Mouse (Mus musculus) liver, embryonic 16.5 days (tissue): ENCODE data around the gene Bcl6b. TPM values are rescaled to one million over a fixed set of nuclear protein-coding genes. Genes with fewer than 3 reads are reported as not detected.

Experiments
- ATAC-seq: fragments of 200-750 bp; cut with Nextera tagmentation; 2 replicates; pipeline ENCODE4 v1.8.0; 2017; ENCODE audit warnings: low read depth, mild to moderate bottlenecking, moderate number of reproducible peaks, moderate library complexity
- H3K27ac ChIP-seq: fragments of 300-500 bp; sonication (generic); 2 replicates; pipeline ENCODE4 v1.5.1; 2014; ENCODE audit warnings: mild to moderate bottlenecking, low read length
- H3K27me3 ChIP-seq: fragments of 300-500 bp; sonication (generic); 2 replicates; pipeline ENCODE4 v1.6.1; 2014; ENCODE audit warnings: low read depth, low read length, mixed read lengths; ENCODE audit not compliant: control insufficient read depth, insufficient read depth
- H3K36me3 ChIP-seq: fragments of 300-500 bp; sonication (generic); 2 replicates; pipeline ENCODE4 v1.6.1; 2014; ENCODE audit warnings: mild to moderate bottlenecking; ENCODE audit not compliant: control insufficient read depth, insufficient read depth
- H3K4me1 ChIP-seq: fragments of 300-500 bp; sonication (generic); 2 replicates; pipeline ENCODE4 v1.6.1; 2014; ENCODE audit warnings: low read depth, low read length, mixed read lengths; ENCODE audit not compliant: control insufficient read depth
- H3K4me2 ChIP-seq: fragments of 300-500 bp; sonication (generic); 2 replicates; pipeline ENCODE4 v1.6.1; 2014; ENCODE audit warnings: low read depth, low read length, mixed read lengths
- H3K4me3 ChIP-seq: fragments of 300-500 bp; sonication (generic); 2 replicates; pipeline ENCODE4 v1.5.1; 2014; ENCODE audit warnings: low read depth, mild to moderate bottlenecking, low read length
- H3K9ac ChIP-seq: fragments of 300-500 bp; sonication (generic); 2 replicates; pipeline ENCODE4 v1.6.1; 2014; ENCODE audit warnings: low read depth, low read length
- H3K9me3 ChIP-seq: fragments of 300-500 bp; sonication (generic); replicated peaks from 2 replicates; pipeline ENCODE4 v1.6.1; 2016; ENCODE audit warnings: low read length; ENCODE audit not compliant: control insufficient read depth
- WGBS: fragments of 180-500 bp; shearing (Covaris S2); extraction: QIAGEN DNeasy Blood & Tissue Kit; methylation state at CpG from one replicate; pipeline ENCODE4 v1.1.7; 2014; ENCODE audit not compliant: insufficient replicate concordance; 5-methylcytosine and 5-hydroxymethylcytosine counted together
- polyA plus RNA-seq: library from polyadenylated mRNA; unstranded; fragments of >200 nt; fragmentation: Nextera tagmentation; extraction: Ambion mirVana; gene quantifications from 2 replicates; pipeline ENCODE4 v1.2.1, GENCODE M21; 2015

The Bcl6b gene
- polyA plus RNA-seq, 1 experiment from 2014 or later = 2.3 TPM

DNA sequence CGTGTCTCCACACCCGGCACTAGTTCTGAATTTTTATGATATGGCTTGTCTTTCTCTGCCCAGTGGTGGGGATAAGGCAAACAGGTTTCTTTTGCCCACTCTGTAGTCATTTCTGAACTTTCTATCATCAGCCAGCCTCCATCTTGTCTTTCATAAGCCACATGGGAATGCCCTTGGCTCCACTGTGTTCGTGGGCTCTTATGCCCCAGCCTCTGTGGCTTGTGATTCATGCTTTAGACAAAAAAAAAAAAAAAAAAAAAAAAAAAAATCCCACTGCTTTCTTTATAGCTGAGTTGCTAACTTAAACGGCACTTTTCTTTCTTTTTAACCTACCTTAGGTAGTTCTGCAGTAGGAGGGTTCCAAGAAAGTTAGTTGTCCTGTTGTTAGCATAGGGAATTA, 37.4 kb downstream of the Bcl6b start:
- no peak overlapping the region for H3K9ac ChIP-seq
- no peaks in the 10 kb centered on the region for H3K9me3 ChIP-seq
- H3K4me1 ChIP-seq = no peaks in the 10 kb centered on the region
- no peak overlapping the region for H3K4me3 ChIP-seq
- H3K27ac ChIP-seq = no peak overlapping the region
- no peaks in the 10 kb centered on the region for H3K27me3 ChIP-seq
- ATAC-seq = no peak
- H3K36me3 ChIP-seq = no peaks in the 10 kb centered on the region
- 52% methylated on average over 4 of the region's 4 CpGs for WGBS
- H3K4me2 ChIP-seq = no peak overlapping the region

DNA sequence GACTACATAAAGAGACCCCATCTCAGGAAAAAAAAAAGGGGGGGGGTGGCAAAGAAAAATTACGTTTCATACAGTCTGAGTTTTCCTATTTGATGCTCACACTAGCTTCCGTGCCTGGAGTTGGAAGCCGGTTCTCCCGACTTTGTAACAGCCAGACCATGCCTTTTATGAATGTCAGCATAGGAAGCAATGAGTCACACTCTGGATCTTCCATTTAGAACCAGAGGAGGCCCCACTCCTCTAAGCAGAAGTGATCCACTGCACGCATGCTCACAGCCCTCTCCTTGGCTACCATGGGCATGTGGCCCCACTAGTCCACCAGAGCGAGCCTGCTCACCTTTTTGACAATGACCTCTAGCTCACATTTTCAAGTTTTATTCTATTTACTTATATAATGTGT, 38.4 kb downstream of the Bcl6b start:
- Histone ChIP-seq H3K27ac (no peak overlapping the region), H3K27me3 (no peaks in the 10 kb centered on the region), H3K9me3 (no peaks in the 10 kb centered on the region), H3K4me3 (no peak overlapping the region), H3K4me1 (no peaks in the 10 kb centered on the region), H3K9ac (no peak overlapping the region), H3K36me3 (no peaks in the 10 kb centered on the region), H3K4me2 (no peak overlapping the region)
- no peak for ATAC-seq
- 60% methylated on average over 6 of the region's 6 CpGs for WGBS

DNA sequence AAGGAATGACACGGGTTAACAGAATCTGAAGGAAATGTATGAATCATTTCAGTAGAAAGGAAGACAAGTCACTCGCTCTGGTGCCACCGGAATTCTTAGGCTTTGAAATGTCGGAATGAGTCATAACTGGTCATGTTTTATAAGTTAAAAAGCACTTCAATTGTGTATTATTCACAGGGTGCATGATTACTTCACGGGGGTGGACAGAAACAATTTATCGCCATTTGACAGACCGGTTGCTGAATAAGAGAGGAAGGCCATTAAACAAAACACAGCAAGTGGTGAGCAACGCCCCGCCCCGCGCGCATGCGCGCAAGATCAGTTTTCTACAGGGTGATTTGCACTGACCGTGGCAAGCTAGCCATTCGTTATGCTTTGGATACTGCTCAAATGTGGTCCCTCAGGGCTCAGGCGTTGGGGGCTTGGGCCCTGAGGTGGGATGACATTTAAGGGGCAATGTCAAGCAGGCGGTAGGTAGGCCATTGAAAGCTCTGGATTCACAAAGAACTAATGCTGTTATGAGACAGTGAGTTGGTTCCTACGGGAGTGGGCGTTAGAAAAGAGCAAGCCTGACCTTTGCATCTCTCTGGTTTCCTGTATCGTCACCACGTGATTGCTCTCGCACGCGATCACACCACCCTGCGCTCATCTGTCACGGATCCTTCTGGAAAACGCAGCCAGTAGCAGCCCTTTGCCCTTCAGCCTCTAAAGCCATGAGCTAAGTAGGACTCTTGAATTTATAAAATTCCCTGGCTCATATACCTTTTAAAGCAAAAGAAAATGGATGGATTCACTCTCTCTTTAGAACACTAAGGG, 40.1 kb downstream of the Bcl6b start:
- no peak overlapping the region for H3K9ac ChIP-seq
- ATAC-seq = no peak
- H3K4me2 ChIP-seq = no peak overlapping the region
- 78% methylated on average over 28 of the region's 28 CpGs for WGBS
- H3K36me3 ChIP-seq = no peaks in the 10 kb centered on the region
- no peak overlapping the region for H3K27ac ChIP-seq
- H3K4me3 ChIP-seq = no peak overlapping the region
- no peaks in the 10 kb centered on the region for H3K27me3 ChIP-seq
- H3K4me1 ChIP-seq = no peaks in the 10 kb centered on the region
- H3K9me3 ChIP-seq = no peaks in the 10 kb centered on the region

DNA sequence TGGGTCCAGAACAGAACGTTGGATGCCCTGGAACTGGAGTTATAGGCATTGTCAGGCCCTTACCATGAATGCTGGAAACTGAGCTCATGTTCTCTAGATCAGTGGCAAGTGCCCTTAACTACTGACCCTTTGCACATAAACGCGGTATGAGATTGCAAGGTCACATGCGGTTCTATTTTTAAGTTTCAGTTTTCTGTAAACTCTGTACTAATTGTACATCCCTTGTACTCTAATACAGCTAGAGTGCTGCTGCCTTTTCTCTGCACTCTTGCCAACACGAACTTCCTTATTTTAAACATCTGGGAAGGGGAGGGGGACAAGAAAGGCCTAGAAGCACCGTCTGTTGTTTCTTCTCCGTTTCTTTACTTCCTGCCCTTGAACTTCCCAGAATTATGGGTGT, 44.5 kb downstream of the Bcl6b start:
- no peaks in the 10 kb centered on the region for H3K27me3 ChIP-seq
- no peak overlapping the region for H3K4me2 ChIP-seq
- H3K27ac ChIP-seq = no peak overlapping the region
- H3K4me1 ChIP-seq = no peaks in the 10 kb centered on the region
- no peak overlapping the region for H3K9ac ChIP-seq
- no peaks in the 10 kb centered on the region for H3K36me3 ChIP-seq
- no peaks in the 10 kb centered on the region for H3K9me3 ChIP-seq
- no peak for ATAC-seq
- H3K4me3 ChIP-seq = no peak overlapping the region
- 33% methylated on average over 7 of the region's 7 CpGs for WGBS

DNA sequence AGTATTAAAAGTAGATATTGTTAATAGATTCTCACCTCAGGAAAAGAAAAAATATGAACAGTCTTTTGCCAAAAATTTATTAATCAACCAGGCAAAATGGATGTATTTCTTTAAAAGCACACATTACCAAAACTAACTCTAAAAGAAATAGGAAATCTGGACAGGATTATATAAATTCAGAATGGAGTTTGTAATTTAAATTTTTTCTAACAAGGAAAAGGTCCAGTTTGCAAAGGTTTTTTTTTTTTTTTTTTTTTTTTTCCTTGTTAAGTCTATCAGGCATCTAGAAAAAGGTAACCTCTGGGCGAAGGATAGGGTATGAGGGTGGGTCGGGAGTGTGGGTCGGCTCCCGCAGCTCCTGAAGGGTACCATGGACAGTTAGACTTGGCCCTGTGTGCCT, 49.1 kb downstream of the Bcl6b start:
- Histone ChIP-seq H3K36me3 (no peaks in the 10 kb centered on the region), H3K9ac (no peak overlapping the region), H3K4me2 (no peak overlapping the region), H3K4me3 (no peak overlapping the region), H3K9me3 (no peaks in the 10 kb centered on the region), H3K27ac (no peak overlapping the region), H3K4me1 (no peaks in the 10 kb centered on the region), H3K27me3 (no peaks in the 10 kb centered on the region)
- WGBS = 58% methylated on average over 4 of the region's 4 CpGs
- no peak for ATAC-seq

DNA sequence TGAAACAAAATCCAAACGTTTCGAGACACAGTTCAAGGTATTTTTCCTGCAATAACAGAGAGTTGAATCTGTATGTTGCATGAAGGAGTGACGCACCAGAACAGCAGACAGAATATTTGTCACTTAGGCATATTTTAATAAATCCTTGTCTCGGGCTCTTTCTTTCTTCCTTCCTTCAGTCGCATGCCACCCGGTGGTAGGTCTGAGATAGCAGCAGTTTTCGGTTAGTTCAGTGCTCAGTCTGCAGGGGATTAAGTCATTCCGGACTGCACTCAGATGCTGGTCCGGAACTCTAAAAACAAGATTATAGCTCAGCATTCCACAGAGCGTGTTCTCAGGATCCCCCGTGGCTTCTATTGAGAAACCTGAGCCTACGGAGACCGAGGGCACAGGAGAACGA, 50.2 kb downstream of the Bcl6b start:
- no peaks in the 10 kb centered on the region for H3K36me3 ChIP-seq
- H3K27ac ChIP-seq = no peak overlapping the region
- H3K9me3 ChIP-seq = no peaks in the 10 kb centered on the region
- no peak overlapping the region for H3K9ac ChIP-seq
- H3K4me3 ChIP-seq = no peak overlapping the region
- no peaks in the 10 kb centered on the region for H3K4me1 ChIP-seq
- H3K27me3 ChIP-seq = no peaks in the 10 kb centered on the region
- H3K4me2 ChIP-seq = no peak overlapping the region
- WGBS = 35% methylated on average over 14 of the region's 14 CpGs
- ATAC-seq = no peak

DNA sequence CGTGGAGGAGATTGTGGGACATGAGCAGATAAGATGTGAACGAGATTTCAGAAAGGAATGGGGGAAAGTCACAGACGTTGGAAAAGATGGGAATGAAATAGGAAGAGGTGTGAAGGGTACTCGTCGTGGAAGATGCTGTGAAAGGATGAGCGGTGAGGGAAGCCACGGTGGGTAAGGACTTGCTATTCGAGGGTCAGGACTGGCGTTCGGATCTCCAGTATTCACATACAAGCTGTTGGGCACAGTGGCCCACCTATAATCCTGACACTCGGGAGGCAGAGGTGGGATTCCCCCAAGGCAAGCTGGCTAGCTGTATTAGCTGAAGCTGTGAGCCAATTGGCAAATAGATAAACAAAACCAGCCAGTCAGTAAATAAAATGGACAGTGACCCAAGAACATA, 50.8 kb downstream of the Bcl6b start:
- WGBS = 62% methylated on average over 11 of the region's 11 CpGs
- Histone ChIP-seq H3K27me3 (no peaks in the 10 kb centered on the region), H3K4me3 (no peak overlapping the region)

DNA sequence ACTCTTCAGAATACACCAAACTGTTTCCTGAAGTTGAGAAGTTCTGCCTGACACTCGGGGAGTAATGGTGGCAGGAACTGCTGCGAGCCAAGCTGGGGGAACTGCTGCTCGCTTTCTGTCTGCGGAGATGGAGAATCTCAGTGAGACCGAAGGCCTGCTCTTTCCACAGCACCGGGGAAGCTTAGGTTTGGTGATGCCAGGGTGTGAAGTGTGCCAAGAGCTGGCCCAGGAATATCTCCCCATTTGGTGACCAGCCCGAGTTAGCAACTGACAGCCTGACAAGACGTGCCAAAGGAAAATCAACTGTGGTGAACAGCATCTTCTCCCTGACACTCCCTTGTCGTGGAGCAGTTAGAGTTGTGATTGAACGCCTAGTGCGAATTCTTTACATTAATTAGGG, 51.3 kb downstream of the Bcl6b start:
- H3K4me2 ChIP-seq = no peak overlapping the region
- no peaks in the 10 kb centered on the region for H3K4me1 ChIP-seq
- 69% methylated on average over 11 of the region's 11 CpGs for WGBS
- no peaks in the 10 kb centered on the region for H3K27me3 ChIP-seq
- H3K9me3 ChIP-seq = no peaks in the 10 kb centered on the region
- no peak overlapping the region for H3K9ac ChIP-seq
- no peak overlapping the region for H3K4me3 ChIP-seq
- ATAC-seq = no peak
- no peak overlapping the region for H3K27ac ChIP-seq
- H3K36me3 ChIP-seq = no peaks in the 10 kb centered on the region

More for the DNA sequence above, 50.8 kb downstream of the Bcl6b start:
- H3K4me2 ChIP-seq = no peak overlapping the region
- ATAC-seq = no peak
- H3K4me1 ChIP-seq = no peaks in the 10 kb centered on the region
- no peaks in the 10 kb centered on the region for H3K36me3 ChIP-seq
- H3K9ac ChIP-seq = no peak overlapping the region
- H3K27ac ChIP-seq = no peak overlapping the region
- no peaks in the 10 kb centered on the region for H3K9me3 ChIP-seq

DNA sequence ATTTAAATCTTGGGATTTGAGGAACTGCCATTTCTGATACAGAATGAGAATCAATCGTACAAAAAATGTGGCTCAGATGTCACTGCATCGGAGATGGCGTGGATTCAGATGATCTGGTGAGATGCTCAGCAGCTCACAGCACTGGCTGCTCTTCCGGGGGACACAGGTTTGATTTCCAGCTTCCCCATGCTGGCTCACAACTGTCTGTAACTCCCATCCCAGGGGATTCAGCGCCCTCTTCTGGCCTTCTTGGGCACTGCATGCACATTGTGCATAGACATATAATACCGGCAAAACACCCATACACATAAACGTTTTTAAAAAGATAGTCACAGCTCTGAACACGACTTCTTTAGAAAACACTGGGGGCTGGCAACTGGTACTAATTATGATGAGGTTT, 52.0 kb downstream of the Bcl6b start:
- H3K4me2 ChIP-seq = no peak overlapping the region
- H3K4me1 ChIP-seq = no peaks in the 10 kb centered on the region
- no peaks in the 10 kb centered on the region for H3K9me3 ChIP-seq
- no peak overlapping the region for H3K27ac ChIP-seq
- no peaks in the 10 kb centered on the region for H3K36me3 ChIP-seq
- H3K9ac ChIP-seq = no peak overlapping the region
- 64% methylated on average over 8 of the region's 8 CpGs for whole genome bisulfite sequencing
- H3K27me3 ChIP-seq = no peaks in the 10 kb centered on the region
- H3K4me3 ChIP-seq = no peak overlapping the region
- no peak for ATAC-seq
